Mouse (Mus musculus): Measurements from ENCODE around the gene Ttc21a. TPM values are rescaled to one million over a fixed set of nuclear protein-coding genes. Genes with fewer than 3 reads are reported as not detected.
"Not testable (repeated sequence)": the region's sequence is repeated elsewhere in the genome, so short reads cannot be mapped to it uniquely, and the experiment has no call there.

Gene Ttc21a
- polyA plus RNA-seq, 1 experiment from 2014 or later = 0.04 TPM

GRCm38 (mm10) chr9:120009226-120009841, 71.9 kb downstream of the Ttc21a start:
- Histone ChIP-seq H3K9ac (ENCODE audit: low read length) (no peak overlapping the region), H3K4me2 (ENCODE audit: low read depth, low read length) (no peak overlapping the region), H3K27ac (ENCODE audit: low read length) (no peak overlapping the region), H3K4me1 (ENCODE audit: control insufficient read depth, insufficient read depth, low read length) (peaks cover 9% of the 10 kb centered on the region), H3K9me3 (replicated peaks; ENCODE audit: control insufficient read depth, low read length) (no peaks in the 10 kb centered on the region; the same call in 1 of the 2 replicates), H3K36me3 (ENCODE audit: control insufficient read depth, insufficient read depth, low read length) (no peaks in the 10 kb centered on the region), H3K4me3 (replicated peaks; ENCODE audit: low read length) (no peak overlapping the region), H3K27me3 (ENCODE audit: control insufficient read depth, insufficient read depth, low read length) (no peaks in the 10 kb centered on the region)
- ATAC-seq (ENCODE audit: insufficient read depth, low FRiP score) = no peak
- WGBS = 58% methylated on average over 7 of the region's 7 CpGs

GRCm38 (mm10) chr9:120009871-120010270, 72.5 kb downstream of the Ttc21a start:
- Histone ChIP-seq H3K4me2 (ENCODE audit: low read depth, low read length) (no peak overlapping the region), H3K36me3 (ENCODE audit: control insufficient read depth, insufficient read depth, low read length) (no peaks in the 10 kb centered on the region), H3K27me3 (ENCODE audit: control insufficient read depth, insufficient read depth, low read length) (no peaks in the 10 kb centered on the region), H3K4me3 (replicated peaks; ENCODE audit: low read length) (no peak overlapping the region), H3K4me1 (ENCODE audit: control insufficient read depth, insufficient read depth, low read length) (peaks cover 9% of the 10 kb centered on the region), H3K27ac (ENCODE audit: low read length) (peak overlapping the region; percentile 81), H3K9ac (ENCODE audit: low read length) (no peak overlapping the region), H3K9me3 (replicated peaks; ENCODE audit: control insufficient read depth, low read length) (no peaks in the 10 kb centered on the region; the same call in 1 of the 2 replicates)
- ATAC-seq (ENCODE audit: insufficient read depth, low FRiP score) = no peak
- 90% methylated on average over 3 of the region's 3 CpGs for WGBS

GRCm38 (mm10) chr9:120010781-120011511, 73.5 kb downstream of the Ttc21a start:
- H3K4me3 ChIP-seq (replicated peaks; ENCODE audit: low read length) = peak overlapping the region; percentile 48
- WGBS = 2% methylated on average over 60 of the region's 60 CpGs
- H3K9me3 ChIP-seq (replicated peaks; ENCODE audit: control insufficient read depth, low read length) = no peaks in the 10 kb centered on the region; the same call in 1 of the 2 replicates
- H3K4me1 ChIP-seq (ENCODE audit: control insufficient read depth, insufficient read depth, low read length) = peaks cover 9% of the 10 kb centered on the region
- no peaks in the 10 kb centered on the region for H3K27me3 ChIP-seq (ENCODE audit: control insufficient read depth, insufficient read depth, low read length)
- peak; percentile 95 for ATAC-seq (ENCODE audit: insufficient read depth, low FRiP score)
- H3K9ac ChIP-seq (ENCODE audit: low read length) = peak overlapping the region; percentile 45
- H3K27ac ChIP-seq (ENCODE audit: low read length) = peak overlapping the region; percentile 81
- H3K4me2 ChIP-seq (ENCODE audit: low read depth, low read length) = peak overlapping the region; percentile 95
- no peaks in the 10 kb centered on the region for H3K36me3 ChIP-seq (ENCODE audit: control insufficient read depth, insufficient read depth, low read length)

GRCm38 (mm10) chr9:120011533-120011932, 74.1 kb downstream of the Ttc21a start:
- WGBS = under 1% methylated on average over 10 of the region's 10 CpGs

GRCm38 (mm10) chr9:120012161-120012560, 74.8 kb downstream of the Ttc21a start:
- not testable (repeated sequence) for H3K9me3 ChIP-seq (replicated peaks; ENCODE audit: control insufficient read depth, low read length); H3K9ac ChIP-seq (ENCODE audit: low read length); H3K27me3 ChIP-seq (ENCODE audit: control insufficient read depth, insufficient read depth, low read length); H3K36me3 ChIP-seq (ENCODE audit: control insufficient read depth, insufficient read depth, low read length); H3K4me1 ChIP-seq (ENCODE audit: control insufficient read depth, insufficient read depth, low read length); H3K4me2 ChIP-seq (ENCODE audit: low read depth, low read length); H3K27ac ChIP-seq (ENCODE audit: low read length); H3K4me3 ChIP-seq (replicated peaks; ENCODE audit: low read length); ATAC-seq (ENCODE audit: insufficient read depth, low FRiP score)
- 77% methylated on average over 6 of the region's 6 CpGs for WGBS

More at GRCm38 (mm10) chr9:120011533-120011932, 74.1 kb downstream of the Ttc21a start:
- Histone ChIP-seq H3K4me3 (replicated peaks; ENCODE audit: low read length) (peak overlapping the region; percentile 48), H3K4me1 (ENCODE audit: control insufficient read depth, insufficient read depth, low read length) (peaks cover 9% of the 10 kb centered on the region), H3K9me3 (replicated peaks; ENCODE audit: control insufficient read depth, low read length) (no peaks in the 10 kb centered on the region; the same call in 1 of the 2 replicates), H3K9ac (ENCODE audit: low read length) (peak overlapping the region; percentile 45; the same call in 1 of the 2 replicates), H3K27me3 (ENCODE audit: control insufficient read depth, insufficient read depth, low read length) (no peaks in the 10 kb centered on the region), H3K4me2 (ENCODE audit: low read depth, low read length) (peak overlapping the region; percentile 95), H3K36me3 (ENCODE audit: control insufficient read depth, insufficient read depth, low read length) (no peaks in the 10 kb centered on the region), H3K27ac (ENCODE audit: low read length) (peak overlapping the region; percentile 81)
- ATAC-seq (ENCODE audit: insufficient read depth, low FRiP score) = peak; percentile 48

- Histone ChIP-seq H3K4me1 (ENCODE audit: control insufficient read depth, insufficient read depth, low read length) (peaks cover 9% of the 10 kb centered on the region), H3K36me3 (ENCODE audit: control insufficient read depth, insufficient read depth, low read length) (no peaks in the 10 kb centered on the region)
These were observed 75.4 kb downstream of the Ttc21a start for GRCm38 (mm10) chr9:120012781-120013180.

GRCm38 (mm10) chr9:120013251-120013820, 75.9 kb downstream of the Ttc21a start:
- Histone ChIP-seq H3K4me3 (replicated peaks; ENCODE audit: low read length) (no peak overlapping the region), H3K36me3 (ENCODE audit: control insufficient read depth, insufficient read depth, low read length) (no peaks in the 10 kb centered on the region), H3K9ac (ENCODE audit: low read length) (no peak overlapping the region), H3K9me3 (replicated peaks; ENCODE audit: control insufficient read depth, low read length) (no peaks in the 10 kb centered on the region), H3K27me3 (ENCODE audit: control insufficient read depth, insufficient read depth, low read length) (no peaks in the 10 kb centered on the region), H3K4me2 (ENCODE audit: low read depth, low read length) (no peak overlapping the region), H3K4me1 (ENCODE audit: control insufficient read depth, insufficient read depth, low read length) (peaks cover 9% of the 10 kb centered on the region), H3K27ac (ENCODE audit: low read length) (no peak overlapping the region)
- no peak for ATAC-seq (ENCODE audit: insufficient read depth, low FRiP score)
- WGBS = 66% methylated on average over 11 of the region's 11 CpGs

More at GRCm38 (mm10) chr9:120012781-120013180, 75.4 kb downstream of the Ttc21a start:
- Histone ChIP-seq H3K4me2 (ENCODE audit: low read depth, low read length) (no peak overlapping the region), H3K9ac (ENCODE audit: low read length) (no peak overlapping the region), H3K27me3 (ENCODE audit: control insufficient read depth, insufficient read depth, low read length) (no peaks in the 10 kb centered on the region), H3K9me3 (replicated peaks; ENCODE audit: control insufficient read depth, low read length) (no peaks in the 10 kb centered on the region; the same call in 1 of the 2 replicates), H3K4me3 (replicated peaks; ENCODE audit: low read length) (no peak overlapping the region), H3K27ac (ENCODE audit: low read length) (no peak overlapping the region)
- ATAC-seq (ENCODE audit: insufficient read depth, low FRiP score) = no peak
- WGBS = 89% methylated on average over 5 of the region's 5 CpGs

- Histone ChIP-seq H3K36me3 (ENCODE audit: control insufficient read depth, insufficient read depth, low read length) (no peaks in the 10 kb centered on the region), H3K4me1 (ENCODE audit: control insufficient read depth, insufficient read depth, low read length) (peaks cover 9% of the 10 kb centered on the region), H3K4me3 (replicated peaks; ENCODE audit: low read length) (no peak overlapping the region), H3K27ac (ENCODE audit: low read length) (no peak overlapping the region), H3K9me3 (replicated peaks; ENCODE audit: control insufficient read depth, low read length) (no peaks in the 10 kb centered on the region), H3K9ac (ENCODE audit: low read length) (no peak overlapping the region), H3K27me3 (ENCODE audit: control insufficient read depth, insufficient read depth, low read length) (no peaks in the 10 kb centered on the region), H3K4me2 (ENCODE audit: low read depth, low read length) (no peak overlapping the region)
- no peak for ATAC-seq (ENCODE audit: insufficient read depth, low FRiP score)
- 64% methylated on average over 6 of the region's 6 CpGs for WGBS
These were observed 77.4 kb downstream of the Ttc21a start for GRCm38 (mm10) chr9:120014828-120015227.

- ATAC-seq (ENCODE audit: insufficient read depth, low FRiP score) = no peak
- no peaks in the 10 kb centered on the region for H3K36me3 ChIP-seq (ENCODE audit: control insufficient read depth, insufficient read depth, low read length)
- H3K27ac ChIP-seq (ENCODE audit: low read length) = no peak overlapping the region
- no peaks in the 10 kb centered on the region for H3K27me3 ChIP-seq (ENCODE audit: control insufficient read depth, insufficient read depth, low read length)
- H3K4me1 ChIP-seq (ENCODE audit: control insufficient read depth, insufficient read depth, low read length) = peaks cover 15% of the 10 kb centered on the region
- H3K9ac ChIP-seq (ENCODE audit: low read length) = peak overlapping the region; percentile 40; the same call in 1 of the 2 replicates
- H3K9me3 ChIP-seq (replicated peaks; ENCODE audit: control insufficient read depth, low read length) = no peaks in the 10 kb centered on the region
- WGBS = 60% methylated on average over 10 of the region's 10 CpGs
- no peak overlapping the region for H3K4me2 ChIP-seq (ENCODE audit: low read depth, low read length)
- H3K4me3 ChIP-seq (replicated peaks; ENCODE audit: low read length) = no peak overlapping the region
These were observed 79.5 kb downstream of the Ttc21a start for GRCm38 (mm10) chr9:120016956-120017355.
